Mouse (Mus musculus): ENCODE data around the gene Smpx. TPM values are rescaled to one million over a fixed set of nuclear protein-coding genes. Genes with fewer than 3 reads are reported as not detected.

The Smpx gene
- polyA plus RNA-seq, 1 experiment = 0.09 TPM

- no peaks in the 10 kb centered on the region for H3K36me3 ChIP-seq (ENCODE audit: control insufficient read depth, insufficient read depth)
- H3ac ChIP-seq (ENCODE audit: control insufficient read depth, insufficient read length, low read depth) = no peak overlapping the region
- no peaks in the 10 kb centered on the region for H3K79me2 ChIP-seq (ENCODE audit: control insufficient read depth, insufficient read depth)
- no peaks in the 10 kb centered on the region for H3K79me3 ChIP-seq (ENCODE audit: low read depth)
- TF ChIP-seq CEBPB (IDR thresholded peaks at IDR 0.05; ENCODE audit: low read depth) (no peak), FOSL1 (IDR thresholded peaks at IDR 0.05; ENCODE audit: insufficient read depth, low read length, poor library complexity, severe bottlenecking) (no peak), MAX (IDR thresholded peaks at IDR 0.05) (no peak), CTCF (IDR thresholded peaks at IDR 0.05; ENCODE audit: control insufficient read depth, insufficient read depth, insufficient read length) (no peak), MYOG (IDR thresholded peaks at IDR 0.05; ENCODE audit: control insufficient read depth, extremely low read depth, insufficient read length) (no peak)
- no peak overlapping the region for H3K4me3 ChIP-seq (ENCODE audit: insufficient read depth, poor library complexity, severe bottlenecking)
- H3K27me3 ChIP-seq (ENCODE audit: control insufficient read depth, insufficient read depth, insufficient read length) = no peaks in the 10 kb centered on the region
Measured at GRCm38 (mm10) chrX:157730622-157731341, 32.1 kb downstream of the Smpx start.

DNA sequence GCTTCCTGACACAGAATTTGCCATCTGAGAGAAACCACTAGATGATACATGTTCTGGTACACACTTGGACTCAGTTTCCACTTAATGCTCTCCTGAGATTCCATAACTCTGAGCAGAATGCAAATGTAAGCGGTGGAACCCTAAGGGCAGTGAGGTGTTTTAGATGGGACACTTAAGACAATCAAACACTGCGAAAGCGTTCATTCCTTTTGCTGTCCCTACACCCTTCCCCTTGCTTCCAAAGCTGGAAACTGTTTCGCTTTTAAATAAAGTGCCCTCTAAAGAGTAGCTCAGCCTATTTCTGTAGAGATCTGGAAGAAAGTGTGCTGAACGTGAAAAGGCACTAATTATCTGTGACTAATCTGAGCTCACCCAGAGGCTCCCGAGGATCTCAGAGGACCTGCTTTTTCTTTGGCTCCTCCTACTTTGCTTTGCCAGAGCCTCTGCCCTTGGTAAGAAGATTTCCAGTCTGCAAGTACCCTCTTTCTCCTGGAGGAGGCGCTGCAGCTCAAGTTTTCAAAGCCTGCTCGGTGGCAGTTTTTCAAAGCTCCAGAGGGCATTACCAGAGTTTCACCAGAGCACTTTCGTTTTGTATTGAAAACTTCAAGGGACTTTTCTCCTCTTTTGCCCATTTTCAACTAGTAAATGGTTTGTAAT, 33.1 kb downstream of the Smpx start:
- Histone ChIP-seq H3K4me3 (ENCODE audit: insufficient read depth, poor library complexity, severe bottlenecking) (no peak overlapping the region), H3ac (ENCODE audit: control insufficient read depth, insufficient read length, low read depth) (no peak overlapping the region), H3K79me3 (ENCODE audit: low read depth) (no peaks in the 10 kb centered on the region), H3K27me3 (ENCODE audit: control insufficient read depth, insufficient read depth, insufficient read length) (no peaks in the 10 kb centered on the region), H3K36me3 (ENCODE audit: control insufficient read depth, insufficient read depth) (no peaks in the 10 kb centered on the region), H3K79me2 (ENCODE audit: control insufficient read depth, insufficient read depth) (no peaks in the 10 kb centered on the region)
- TF ChIP-seq CEBPB (IDR thresholded peaks at IDR 0.05; ENCODE audit: low read depth) = no peak
- TF ChIP-seq MYOD1 (IDR thresholded peaks at IDR 0.05; ENCODE audit: control insufficient read depth, insufficient read length, low read depth) = no peak
- TF ChIP-seq MYOG (IDR thresholded peaks at IDR 0.05; ENCODE audit: control insufficient read depth, extremely low read depth, insufficient read length) = no peak

DNA sequence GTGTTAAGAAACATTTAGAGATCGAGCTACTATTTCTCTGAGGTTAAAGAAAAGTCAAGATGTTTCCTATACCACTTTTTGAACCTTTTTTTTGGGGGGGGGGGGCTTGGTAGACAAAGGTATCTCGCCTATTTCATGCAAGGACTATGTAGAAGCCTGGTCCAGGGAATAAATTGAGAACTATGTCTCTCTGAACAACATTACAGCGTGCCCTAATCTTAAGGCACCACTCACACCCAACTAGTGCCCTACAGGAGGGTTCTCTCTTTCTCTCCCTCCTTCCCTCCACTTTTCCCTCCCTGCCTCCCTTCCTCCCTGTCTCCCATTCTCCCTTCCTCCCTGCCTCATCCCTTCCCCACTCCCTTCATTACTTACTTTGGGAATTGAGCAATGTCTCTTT, 33.6 kb downstream of the Smpx start:
- Histone ChIP-seq H3ac (ENCODE audit: control insufficient read depth, insufficient read length, low read depth) (no peak overlapping the region), H3K27me3 (ENCODE audit: control insufficient read depth, insufficient read depth, insufficient read length) (no peaks in the 10 kb centered on the region), H3K4me3 (ENCODE audit: insufficient read depth, poor library complexity, severe bottlenecking) (no peak overlapping the region), H3K79me3 (ENCODE audit: low read depth) (no peaks in the 10 kb centered on the region), H3K36me3 (ENCODE audit: control insufficient read depth, insufficient read depth) (no peaks in the 10 kb centered on the region), H3K79me2 (ENCODE audit: control insufficient read depth, insufficient read depth) (no peaks in the 10 kb centered on the region)
- TF ChIP-seq CTCF (IDR thresholded peaks at IDR 0.05; ENCODE audit: control insufficient read depth, insufficient read depth, insufficient read length) (no peak), FOSL1 (IDR thresholded peaks at IDR 0.05; ENCODE audit: insufficient read depth, low read length, poor library complexity, severe bottlenecking) (no peak), USF1 (IDR thresholded peaks at IDR 0.05; ENCODE audit: low read depth) (no peak), MYOG (IDR thresholded peaks at IDR 0.05; ENCODE audit: control insufficient read depth, extremely low read depth, insufficient read length) (no peak), MAX (IDR thresholded peaks at IDR 0.05) (no peak), MYOD1 (IDR thresholded peaks at IDR 0.05; ENCODE audit: control insufficient read depth, insufficient read length, low read depth) (no peak), CEBPB (IDR thresholded peaks at IDR 0.05; ENCODE audit: low read depth) (no peak)

- H3K4me3 ChIP-seq (ENCODE audit: insufficient read depth, poor library complexity, severe bottlenecking) = no peak overlapping the region
- TF ChIP-seq CTCF (IDR thresholded peaks at IDR 0.05; ENCODE audit: control insufficient read depth, insufficient read depth, insufficient read length) (no peak), MYOG (IDR thresholded peaks at IDR 0.05; ENCODE audit: control insufficient read depth, extremely low read depth, insufficient read length) (no peak), FOSL1 (IDR thresholded peaks at IDR 0.05; ENCODE audit: insufficient read depth, low read length, poor library complexity, severe bottlenecking) (no peak), MYOD1 (IDR thresholded peaks at IDR 0.05; ENCODE audit: control insufficient read depth, insufficient read length, low read depth) (no peak), USF1 (IDR thresholded peaks at IDR 0.05; ENCODE audit: low read depth) (no peak), CEBPB (IDR thresholded peaks at IDR 0.05; ENCODE audit: low read depth) (no peak), MAX (IDR thresholded peaks at IDR 0.05) (no peak)
- no peaks in the 10 kb centered on the region for H3K79me2 ChIP-seq (ENCODE audit: control insufficient read depth, insufficient read depth)
- H3K36me3 ChIP-seq (ENCODE audit: control insufficient read depth, insufficient read depth) = no peaks in the 10 kb centered on the region
- H3ac ChIP-seq (ENCODE audit: control insufficient read depth, insufficient read length, low read depth) = no peak overlapping the region
- no peaks in the 10 kb centered on the region for H3K27me3 ChIP-seq (ENCODE audit: control insufficient read depth, insufficient read depth, insufficient read length)
- H3K79me3 ChIP-seq (ENCODE audit: low read depth) = no peaks in the 10 kb centered on the region
Measured at GRCm38 (mm10) chrX:157733836-157734235, 35.1 kb downstream of the Smpx start.

- H3K36me3 ChIP-seq (ENCODE audit: control insufficient read depth, insufficient read depth) = no peaks in the 10 kb centered on the region
- H3ac ChIP-seq (ENCODE audit: control insufficient read depth, insufficient read length, low read depth) = no peak overlapping the region
- no peaks in the 10 kb centered on the region for H3K27me3 ChIP-seq (ENCODE audit: control insufficient read depth, insufficient read depth, insufficient read length)
- TF ChIP-seq CTCF (IDR thresholded peaks at IDR 0.05; ENCODE audit: control insufficient read depth, insufficient read depth, insufficient read length) (no peak), MYOD1 (IDR thresholded peaks at IDR 0.05; ENCODE audit: control insufficient read depth, insufficient read length, low read depth) (no peak), MYOG (IDR thresholded peaks at IDR 0.05; ENCODE audit: control insufficient read depth, extremely low read depth, insufficient read length) (no peak), FOSL1 (IDR thresholded peaks at IDR 0.05; ENCODE audit: insufficient read depth, low read length, poor library complexity, severe bottlenecking) (no peak), MAX (IDR thresholded peaks at IDR 0.05) (no peak), CEBPB (IDR thresholded peaks at IDR 0.05; ENCODE audit: low read depth) (no peak), USF1 (IDR thresholded peaks at IDR 0.05; ENCODE audit: low read depth) (no peak)
- H3K4me3 ChIP-seq (ENCODE audit: insufficient read depth, poor library complexity, severe bottlenecking) = no peak overlapping the region
- H3K79me3 ChIP-seq (ENCODE audit: low read depth) = no peaks in the 10 kb centered on the region
- no peaks in the 10 kb centered on the region for H3K79me2 ChIP-seq (ENCODE audit: control insufficient read depth, insufficient read depth)
Measured at GRCm38 (mm10) chrX:157734341-157734740, 35.6 kb downstream of the Smpx start.

All from C2C12 (cell line).